Mouse (Mus musculus) adrenal gland, postnatal 10 days (tissue): ENCODE measurements around the gene Nrp1. TPM values are rescaled to one million over a fixed set of nuclear protein-coding genes. Genes with fewer than 3 reads are reported as not detected.

ENCODE experiments used
- DNase-seq: peaks from one replicate; pipeline ENCODE4 v3.0.0; 2021; ENCODE audit warnings: mixed read lengths
- total RNA-seq, 2 experiments: library from RNA; stranded (reverse); gene quantifications; 2 replicates each; pipeline ENCODE4 v1.2.3; 2021

Nrp1 gene
- total RNA-seq, 2 experiments from 2014 or later, result 95.7 to 143 TPM

DNA sequence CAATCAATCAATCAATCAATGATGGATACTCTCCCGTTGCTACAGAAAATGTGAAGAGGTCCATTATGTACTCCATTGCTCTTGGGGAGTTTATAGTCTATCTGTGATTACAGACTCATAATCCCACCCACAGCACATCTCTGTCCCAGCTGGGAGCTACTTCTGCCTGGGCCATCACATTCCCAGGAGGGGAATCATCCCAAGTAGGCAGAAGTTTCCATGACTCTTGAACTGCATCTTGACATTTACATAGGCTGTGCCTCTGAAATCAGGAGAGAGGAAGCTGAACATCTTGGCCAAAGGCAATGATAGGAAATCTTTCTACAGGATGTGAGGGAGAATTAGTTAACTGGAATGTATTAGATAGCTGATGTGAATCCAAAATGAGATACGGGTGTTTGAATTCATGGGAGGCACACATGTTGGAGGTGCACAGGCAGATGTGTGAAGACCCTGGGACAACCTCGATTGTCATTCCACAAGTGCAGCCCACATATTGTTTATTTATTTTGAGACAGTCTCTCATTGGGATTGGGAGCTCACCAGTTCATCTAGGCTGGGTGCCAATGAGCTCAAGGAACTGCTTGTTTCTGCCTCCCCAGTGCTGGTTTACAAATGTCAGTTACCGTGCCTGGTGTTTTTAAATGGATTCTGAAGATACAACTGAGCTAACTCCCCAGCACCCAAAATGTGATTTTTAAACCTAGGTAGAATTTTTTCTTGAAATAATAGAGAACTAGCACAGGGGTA is 108.5 kb downstream of the Nrp1 start:
- DNase-seq, result no peak

DNA sequence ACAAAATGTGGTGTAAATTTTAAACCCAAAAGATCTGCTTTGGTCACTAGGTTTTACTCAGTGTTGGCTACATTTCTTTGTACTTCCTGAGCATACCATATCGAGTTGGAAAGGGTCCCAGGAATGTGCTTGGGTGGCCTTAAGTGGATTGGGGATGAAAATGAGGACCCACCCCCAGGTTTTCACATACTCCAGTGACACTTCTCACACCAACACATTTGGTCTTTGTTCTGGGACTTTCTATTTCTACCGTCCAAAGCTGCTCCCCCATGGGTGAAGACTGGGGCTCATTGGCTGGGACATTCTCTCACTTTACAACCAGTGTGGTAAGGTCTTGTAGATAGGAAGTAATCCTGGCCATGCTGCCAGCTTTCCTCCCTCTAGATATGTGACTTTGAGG is 111.7 kb downstream of the Nrp1 start:
- DNase-seq, result no peak

DNA sequence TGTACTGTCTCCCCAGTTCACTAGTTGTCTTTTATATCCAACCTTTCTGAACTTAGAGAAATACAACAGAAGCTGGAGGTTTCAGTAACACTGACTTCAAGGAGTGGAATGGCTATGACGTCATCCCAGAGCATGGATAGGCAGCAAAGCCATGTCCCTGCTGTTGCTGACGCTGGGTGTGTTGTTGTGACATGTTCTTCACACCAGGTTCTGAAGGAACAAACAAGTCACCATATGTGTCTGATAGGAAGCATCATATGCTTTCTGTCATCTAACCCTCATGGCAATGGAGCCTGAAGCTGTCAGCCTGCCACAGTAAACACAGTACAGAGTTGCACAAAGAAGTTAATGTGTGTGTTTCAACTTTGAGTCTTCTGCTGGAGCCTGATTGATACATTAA is 112.8 kb downstream of the Nrp1 start:
- DNase-seq, result no peak

DNA sequence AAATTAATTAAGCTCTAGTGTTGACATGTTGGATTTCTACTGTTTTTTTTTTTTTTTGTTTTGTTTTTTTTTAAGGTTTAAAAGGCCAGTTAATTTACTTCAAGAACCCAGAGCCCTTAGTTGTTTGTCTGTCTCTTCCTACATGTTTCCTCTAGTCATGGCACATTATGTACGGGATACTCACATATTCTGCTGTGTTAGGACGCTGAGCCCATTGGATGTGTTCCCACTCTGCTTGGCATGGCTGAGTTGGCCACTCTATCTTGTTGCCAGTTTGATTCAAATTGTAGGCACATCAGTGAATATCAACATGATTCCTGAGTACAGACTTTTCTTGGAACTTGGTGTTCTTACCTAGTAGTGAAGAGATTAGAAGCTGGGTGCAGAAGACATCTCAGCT is 114.5 kb downstream of the Nrp1 start:
- no peak for DNase-seq

DNA sequence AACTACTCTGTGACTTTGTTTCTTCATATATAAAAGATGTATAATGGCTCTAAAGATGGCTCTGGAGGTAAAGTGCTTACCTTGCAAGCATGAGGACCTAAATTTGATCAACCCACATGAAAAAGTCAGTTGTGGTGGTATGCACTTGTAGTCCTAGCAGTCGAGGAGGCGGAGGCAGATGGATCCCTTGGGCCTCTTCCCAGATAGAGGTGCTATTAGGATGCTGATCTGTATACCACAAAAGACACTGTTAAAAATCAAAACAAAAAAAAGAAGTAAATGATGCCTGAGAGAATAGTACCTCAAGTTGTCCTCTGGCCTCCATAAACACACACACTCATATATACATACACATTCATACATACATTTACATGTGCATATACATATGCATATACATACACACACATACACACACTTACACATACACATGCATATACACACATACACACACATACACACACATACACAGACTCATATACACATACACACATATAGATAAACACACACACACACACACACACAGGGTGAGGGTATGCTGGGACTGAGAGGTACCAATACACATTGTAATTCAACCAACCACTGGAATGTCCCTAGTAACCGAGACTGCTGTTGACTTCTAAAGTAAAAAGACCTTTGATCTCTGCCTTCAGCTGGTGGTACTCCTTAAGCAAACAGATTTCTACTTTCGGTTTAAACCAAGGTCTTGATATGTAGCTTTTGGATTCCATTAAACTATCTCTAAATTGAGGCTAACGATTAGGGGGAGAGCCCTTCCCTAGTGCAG is 115.2 kb downstream of the Nrp1 start:
- no peak for DNase-seq

DNA sequence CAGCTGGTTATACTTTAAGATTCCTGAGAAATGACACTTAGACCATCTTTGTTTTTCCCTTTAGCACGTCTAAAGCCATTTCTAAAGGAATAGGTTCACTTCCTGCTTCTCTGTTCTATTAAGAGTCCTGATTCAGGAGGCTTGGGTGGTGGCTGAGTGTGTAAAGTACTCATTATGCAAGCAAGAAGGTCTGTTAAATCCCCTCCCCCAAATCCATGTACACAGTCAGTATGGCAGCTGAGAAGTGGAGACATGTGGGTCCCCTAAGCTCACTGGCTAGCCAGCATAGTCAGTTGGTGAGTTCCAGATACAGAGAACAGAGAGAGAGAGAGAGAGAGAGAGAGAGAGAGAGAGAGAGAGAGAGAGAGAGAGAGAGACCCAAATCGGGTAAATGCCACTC is 116.2 kb downstream of the Nrp1 start:
- DNase-seq, result no peak

DNA sequence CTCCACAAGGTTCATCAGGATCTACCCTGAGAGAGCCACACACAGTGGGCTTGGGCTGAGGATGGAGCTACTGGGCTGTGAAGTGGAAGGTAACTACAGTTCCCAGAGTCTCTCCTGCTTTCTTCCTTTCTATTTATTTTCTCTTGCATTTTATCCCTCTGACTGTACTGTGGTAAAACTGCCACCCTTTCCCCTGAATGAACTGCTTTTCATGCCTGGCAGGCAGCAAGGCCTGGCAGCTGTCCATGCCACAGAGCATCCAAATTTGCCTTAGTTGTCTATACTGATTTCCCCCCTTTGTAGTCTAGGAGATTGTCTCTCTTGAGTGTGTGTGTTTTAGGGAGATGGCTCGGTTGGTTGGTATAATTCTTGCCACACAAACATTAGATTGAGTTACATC is 117.8 kb downstream of the Nrp1 start:
- DNase-seq, result no peak

DNA sequence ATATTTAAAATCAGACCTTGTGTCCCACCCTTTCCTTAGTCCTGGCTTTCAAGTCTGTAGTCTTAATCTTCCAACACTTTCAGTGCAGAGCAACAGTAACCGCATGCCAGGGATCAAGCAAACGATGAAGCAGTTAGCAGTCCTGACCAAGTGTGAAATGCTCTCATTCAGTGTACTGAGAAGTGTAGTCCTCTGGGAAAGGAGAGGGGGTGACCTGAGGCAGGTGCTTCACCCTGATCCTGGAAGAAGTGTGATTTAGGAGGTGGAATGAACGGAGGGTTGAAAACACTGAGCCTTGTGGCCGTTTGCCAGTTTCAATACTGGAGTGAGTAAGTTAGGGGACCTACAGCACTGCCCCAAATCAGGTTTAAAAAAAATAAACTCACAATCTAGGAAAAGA is 119.6 kb downstream of the Nrp1 start:
- no peak for DNase-seq

DNA sequence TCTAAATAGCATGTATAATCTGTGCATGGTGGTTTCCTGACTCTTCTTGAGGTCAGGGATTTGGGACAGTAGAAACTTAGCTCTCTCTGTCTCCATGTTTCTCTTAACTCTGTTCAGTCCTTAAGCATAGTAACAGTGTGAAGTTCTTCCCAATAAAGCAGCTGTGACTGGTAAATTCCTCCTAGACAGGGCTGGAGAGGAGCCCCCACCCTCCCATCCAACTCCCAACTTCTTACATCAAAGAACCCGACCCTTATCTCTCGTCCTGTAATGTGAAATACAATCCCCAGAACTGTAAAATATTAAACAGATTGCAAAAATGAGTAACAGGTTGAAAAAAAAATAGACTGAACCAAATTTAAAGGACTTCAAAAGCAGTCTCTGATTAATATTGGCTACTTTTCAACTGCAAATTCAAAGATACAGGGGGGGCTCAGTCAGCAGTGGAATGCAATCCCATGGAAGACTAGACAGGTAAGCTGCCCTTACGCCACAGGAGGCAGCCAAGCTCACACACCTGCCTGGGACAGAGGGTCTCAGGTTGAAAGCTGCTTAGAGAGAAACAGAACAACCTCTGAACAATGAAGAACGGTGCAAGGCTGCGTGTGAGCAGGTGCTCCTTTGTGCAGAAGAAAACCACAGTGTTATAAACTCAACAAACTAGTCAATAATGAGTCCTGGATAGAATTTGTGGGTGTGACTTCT is 121.1 kb downstream of the Nrp1 start:
- DNase-seq, result no peak

DNA sequence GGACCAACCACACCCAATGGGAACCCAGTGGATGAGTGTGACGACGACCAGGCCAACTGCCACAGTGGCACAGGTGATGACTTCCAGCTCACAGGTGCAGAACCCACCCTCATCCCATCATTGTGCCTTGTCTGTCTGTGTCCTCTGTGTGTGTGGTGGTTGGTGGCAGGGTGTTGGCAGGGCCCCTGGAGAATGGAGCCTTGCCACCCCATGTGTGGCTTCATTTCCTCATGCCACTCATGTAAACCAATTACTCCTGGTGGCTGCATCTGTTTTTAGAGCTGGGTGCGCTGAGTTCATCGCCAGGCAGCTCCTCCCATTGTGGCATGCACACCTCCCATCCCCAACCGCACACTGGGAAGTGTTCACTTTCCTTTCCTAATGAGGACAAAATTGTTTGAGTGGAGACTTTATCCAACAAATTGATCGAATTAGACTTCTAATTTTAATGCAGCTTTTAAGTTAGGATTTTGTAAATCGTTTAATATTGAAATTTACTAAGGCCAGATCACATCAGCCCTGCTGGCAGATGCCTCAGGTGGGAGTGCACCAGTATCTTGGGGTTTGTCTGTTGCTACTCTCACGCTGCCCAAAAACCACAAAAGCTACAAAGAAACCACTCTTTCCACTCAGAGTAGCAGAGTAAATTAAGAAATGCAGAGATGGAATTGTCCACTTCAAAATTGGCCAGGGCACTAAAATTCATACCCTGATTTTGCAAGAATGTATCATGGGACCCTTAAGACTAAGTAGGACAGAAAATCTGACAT is 122.7 kb downstream of the Nrp1 start:
- no peak for DNase-seq

DNA sequence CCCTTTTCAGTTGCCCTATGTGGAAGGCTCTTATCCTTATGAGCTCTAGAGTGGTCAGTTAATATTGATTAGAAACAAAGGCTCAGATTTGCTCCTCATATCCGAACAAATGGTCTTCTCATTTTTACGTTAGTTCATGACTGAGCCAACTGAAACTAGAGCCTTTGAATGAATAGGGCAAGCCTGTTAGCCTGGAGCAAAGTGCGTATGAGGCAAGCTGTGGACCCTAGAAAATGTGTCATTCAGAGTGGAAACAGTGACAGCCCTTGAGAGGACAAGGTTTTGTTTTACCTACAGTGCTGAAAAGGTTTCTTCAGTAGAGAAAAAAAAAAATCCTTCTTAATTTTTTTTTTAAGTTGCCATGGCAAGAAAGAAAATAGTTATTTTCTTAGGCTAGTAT is 124.9 kb downstream of the Nrp1 start:
- DNase-seq, result no peak

DNA sequence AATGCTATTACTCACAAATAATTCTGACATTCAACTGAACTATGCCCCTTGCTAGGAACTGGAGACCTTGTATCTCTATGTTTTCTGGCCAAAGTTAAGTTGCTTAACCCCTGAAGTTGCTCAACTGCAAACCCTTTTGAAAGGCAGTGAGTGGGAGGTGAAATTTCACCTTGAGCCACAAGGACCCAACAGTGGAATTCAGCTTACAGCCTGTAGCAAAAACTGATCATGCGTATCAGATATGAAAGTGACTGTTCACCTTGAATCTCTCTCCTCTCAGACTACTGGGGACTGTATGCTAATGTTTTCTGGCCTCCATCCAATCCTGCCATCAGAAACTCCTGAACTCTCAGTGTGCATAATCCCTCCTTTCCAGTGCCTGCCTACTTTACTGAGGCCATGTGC is 126.3 kb downstream of the Nrp1 start:
- peak; percentile 67 for DNase-seq

DNA sequence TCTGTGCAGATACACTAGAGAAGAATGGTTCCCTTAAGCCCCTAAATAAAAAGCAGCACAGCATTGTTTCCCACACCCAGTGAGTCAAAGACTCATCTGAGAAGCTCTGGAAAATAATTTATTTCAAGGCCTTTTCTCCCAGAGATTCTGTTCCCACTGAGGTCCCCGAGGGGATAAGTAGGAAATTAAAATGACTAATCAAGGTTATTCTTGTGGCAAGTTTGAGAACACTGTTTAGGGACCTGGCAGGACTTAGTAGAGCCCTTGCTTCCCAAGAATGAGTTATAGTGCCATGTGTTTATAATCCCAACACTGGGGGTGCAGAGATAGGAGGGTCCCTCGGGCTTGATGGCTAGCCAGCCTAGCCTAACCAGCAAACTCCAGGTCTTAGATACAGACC is 127.6 kb downstream of the Nrp1 start:
- DNase-seq, result peak; percentile 24

DNA sequence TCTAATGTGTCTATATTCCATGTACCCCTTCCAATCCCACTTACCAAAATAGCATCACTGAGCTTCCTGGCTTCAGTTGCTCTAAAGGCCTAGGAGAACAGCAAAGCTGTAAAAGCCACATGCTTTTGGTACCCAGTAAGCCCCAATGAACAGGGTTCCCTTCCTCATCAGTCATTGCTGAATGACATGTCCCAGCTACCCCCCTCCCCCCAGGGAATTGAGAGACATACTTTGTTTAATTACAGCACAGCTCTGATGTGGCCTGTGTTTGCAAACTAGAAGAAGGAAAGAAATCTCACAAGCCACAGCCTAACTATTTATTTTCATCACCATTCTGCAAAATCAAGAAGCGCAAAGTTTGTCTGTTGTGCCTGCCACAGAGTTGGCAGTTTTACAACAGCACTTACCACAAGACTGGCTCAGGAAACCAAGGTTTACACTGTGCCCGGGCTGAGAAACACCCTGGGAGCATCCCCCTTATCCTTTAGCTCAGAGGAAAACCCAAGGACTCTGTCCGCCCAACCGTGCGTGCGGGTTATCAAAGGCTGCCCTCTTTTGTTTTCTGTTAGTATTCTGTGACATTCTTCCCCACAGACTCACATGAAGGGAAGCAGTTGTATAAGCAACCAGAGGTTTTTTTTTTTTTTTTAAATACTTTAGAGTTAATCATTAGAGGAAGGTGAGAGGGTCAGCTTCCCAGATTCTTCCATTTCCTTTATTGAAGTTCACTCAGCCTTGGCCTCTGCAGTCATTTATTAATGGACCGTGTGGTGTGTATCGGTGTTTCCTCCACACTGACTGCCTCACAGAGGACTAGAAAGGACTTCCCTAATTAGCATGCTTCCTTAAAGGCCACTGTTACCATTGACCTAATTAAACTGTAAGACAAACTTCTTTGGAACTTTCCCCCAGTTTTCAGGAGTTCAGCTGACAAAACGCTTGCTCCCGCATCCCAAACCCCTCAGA is 129.8 kb downstream of the Nrp1 start:
- peak; percentile 43 for DNase-seq

DNA sequence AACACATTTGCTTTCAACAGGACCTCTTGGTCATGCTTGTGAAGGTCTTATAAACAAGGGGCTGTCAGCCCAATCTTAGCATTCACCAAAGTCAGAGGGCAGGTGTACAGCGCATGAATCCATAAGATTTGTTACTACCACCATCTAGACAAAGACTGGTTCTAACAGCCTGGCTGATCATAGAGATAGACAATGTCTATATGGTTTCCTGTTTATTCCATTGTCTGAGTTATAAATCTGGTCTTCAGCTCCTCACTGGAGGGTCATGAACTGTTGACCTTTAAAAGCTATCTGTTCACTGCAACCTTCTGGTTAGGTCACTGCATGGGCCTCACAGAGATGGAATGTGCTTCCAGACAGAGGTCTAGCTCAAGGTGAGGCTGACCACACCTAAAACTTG is 130.9 kb downstream of the Nrp1 start:
- DNase-seq, result no peak

DNA sequence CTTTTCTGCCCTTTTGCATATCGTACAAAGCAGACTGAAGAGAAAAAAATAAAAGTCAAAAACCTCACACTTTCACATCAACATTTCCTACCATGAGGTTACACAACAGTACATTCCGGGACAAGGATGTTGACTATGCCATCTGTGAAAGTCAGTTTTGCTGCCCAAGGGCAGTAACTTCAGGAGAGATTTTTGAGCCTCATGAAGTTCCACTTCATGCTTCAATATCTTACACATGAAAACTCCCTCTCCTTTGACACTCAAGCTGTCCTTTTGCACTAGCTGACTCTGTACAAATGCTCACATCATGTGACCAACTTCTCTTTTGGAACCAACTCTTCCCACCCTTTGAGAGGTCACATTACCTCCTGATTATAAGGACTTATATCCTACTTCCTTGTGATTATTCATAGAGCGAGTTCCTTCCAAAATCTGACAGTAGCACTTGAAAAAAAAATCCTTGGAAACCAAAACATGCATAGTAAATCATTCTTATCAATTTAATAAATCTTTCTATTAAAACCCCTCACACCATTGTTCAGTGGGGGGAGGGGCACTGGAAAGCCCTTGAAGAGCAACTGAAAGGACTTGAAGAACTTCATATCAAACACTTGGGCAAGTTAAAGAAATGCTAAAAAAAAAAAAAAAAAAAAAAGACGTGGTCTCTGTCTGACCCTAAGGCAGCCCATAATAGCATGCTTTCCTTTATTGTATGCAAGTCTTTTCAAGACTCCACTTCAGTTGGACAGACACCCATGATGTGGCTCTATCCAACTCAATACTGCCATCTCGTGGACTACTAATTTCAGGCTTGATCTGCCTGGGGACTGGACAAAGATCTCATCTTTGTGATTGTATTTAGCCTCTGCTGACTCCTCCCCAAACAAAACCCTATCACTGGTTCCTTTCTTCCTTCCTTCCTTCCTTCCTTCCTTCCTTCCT is 133.0 kb downstream of the Nrp1 start:
- DNase-seq, result peak; percentile 78

DNA sequence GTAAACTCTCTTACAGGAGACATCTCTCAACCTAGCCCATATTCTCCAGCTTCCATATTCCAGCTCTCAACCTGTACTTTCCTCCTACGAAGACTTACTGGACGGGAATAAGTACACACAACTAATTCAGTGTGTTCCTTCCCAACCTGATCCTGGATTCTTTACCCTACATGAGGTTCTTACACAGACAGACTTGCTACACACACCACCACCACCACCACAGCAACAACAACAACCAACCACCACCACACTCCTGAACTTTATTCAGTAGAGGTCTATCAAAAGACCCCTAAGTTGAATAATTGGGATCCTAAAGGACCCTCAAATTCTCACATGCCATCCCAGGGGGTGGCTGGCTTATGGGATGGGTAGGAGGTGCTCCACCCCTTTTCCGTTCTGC is 135.4 kb downstream of the Nrp1 start:
- DNase-seq, result no peak

DNA sequence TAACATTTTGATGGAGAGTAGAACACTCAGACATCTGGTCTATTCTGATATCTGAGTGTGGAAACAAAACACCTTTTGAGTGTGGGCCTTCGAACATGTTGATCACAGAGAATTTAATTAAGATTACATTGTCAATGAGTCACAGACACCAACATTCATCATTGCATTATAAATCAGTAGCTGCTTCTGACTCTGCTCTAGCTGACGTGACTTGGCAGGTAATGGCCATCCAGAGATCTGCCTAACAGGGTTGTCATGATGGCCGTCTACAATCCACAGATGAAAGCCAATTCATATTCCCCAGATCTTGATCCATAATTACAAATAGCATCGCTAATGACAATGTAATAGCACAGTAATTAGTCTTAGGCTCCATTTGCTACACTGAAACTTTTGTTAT is 140.4 kb downstream of the Nrp1 start:
- DNase-seq, result no peak

DNA sequence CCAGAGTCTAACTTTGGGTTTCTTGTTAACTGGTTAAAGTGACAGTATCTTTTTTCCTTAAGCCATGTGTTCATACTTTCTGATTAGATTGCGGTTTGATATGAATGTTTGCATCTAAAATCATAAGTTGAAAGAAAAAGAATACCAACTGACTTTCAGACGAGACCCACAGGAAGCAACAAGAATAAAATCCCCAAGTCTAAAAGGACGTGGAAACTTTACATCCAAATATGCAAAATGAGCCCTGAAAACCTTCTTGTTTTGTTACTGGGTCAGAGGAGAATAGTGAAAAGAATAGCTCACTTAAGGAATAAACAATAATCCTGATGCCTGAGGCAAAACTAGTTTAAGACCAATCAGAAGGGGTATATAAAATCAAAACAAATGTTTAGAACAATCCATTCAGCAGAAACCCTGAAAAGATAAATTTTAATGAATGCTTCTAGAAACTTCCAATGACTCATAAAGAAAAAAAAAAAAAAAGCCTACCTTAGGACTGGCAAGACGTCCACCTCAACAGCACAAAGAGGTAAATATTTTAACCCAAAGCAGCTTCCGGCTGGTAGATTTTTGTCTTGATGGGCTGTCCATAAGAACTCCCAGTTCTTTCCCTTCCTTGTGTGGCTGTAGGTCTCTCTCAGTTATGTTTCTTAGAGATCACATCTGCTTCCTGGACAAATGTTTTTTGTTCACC is 145.9 kb downstream of the Nrp1 start:
- DNase-seq, result no peak
